In genomic region chr9:24503067-24503857, GRCm38 (mm10) we compare ENCODE assay signal across 8 mouse cellular contexts. TPM values are rescaled to one million over a fixed set of nuclear protein-coding genes. Genes with fewer than 3 reads are reported as not detected.
DNase-seq lines count a peak whose midpoint lies in the region; ATAC-seq lines count a peak whose summit lies in the region.

Gene Dpy19l1, minus strand, starts transcription at chr9:24503140.

- DNase-seq in adrenal gland, adult (ENCODE audit: inconsistent age in 2 of 2, low spot score in 1 of 2): peak; percentile 97 to 98
- DNase-seq in embryo, embryonic 10 days (ENCODE audit: low spot score): peak; percentile 92
- DNase-seq in gastrocnemius, postnatal 10 days: peak; percentile 96
- peak; percentile 92 for DNase-seq in induced T-regulatory cell, adult 2 months (ENCODE audit: low read depth)
- DNase-seq in left cerebral cortex, adult 8-10 months (ENCODE audit: low spot score in 2 of 2): peak; percentile 69 to 88
- peak; percentile 94 for DNase-seq in right cerebral cortex, adult 18-20 months
- peak; percentile 95 for DNase-seq in urinary bladder, adult 2 months (ENCODE audit: low spot score)

- peak; percentile 73 for ATAC-seq in megakaryocyte, adult 5-6 weeks (ENCODE audit: poor library complexity, severe bottlenecking)

RNA-seq across cellular contexts. Expression of gene Dpy19l1, which starts in this region (rescaled TPM):
- 10 to 100 TPM; 13.6 to 17.4 TPM for total RNA-seq in gastrocnemius, postnatal 10 days (2021)
- total RNA-seq in left cerebral cortex, adult 8-10 months (2022): 10 to 100 TPM; 80.2 to 89.8 (median 88.1) TPM
- total RNA-seq in megakaryocyte, adult 5-6 weeks (2015): 69.0 and 75.6 TPM in 2 replicates
- total RNA-seq in megakaryocyte, adult 5-6 weeks (2017): 95.8 and 98.4 TPM in 2 replicates
- 17.8 and 18.4 TPM in 2 replicates for polyA plus RNA-seq in urinary bladder, adult 2 months (2012; rRNA removed)

Comparison
In these comparisons a context has a peak if more than half of its experiments do, and no peak if none do; other contexts are left out.
1. Peak in every context shown above with its lines: DNase-seq and ATAC-seq.